Mouse (Mus musculus) right cerebral cortex, postnatal 14 days (tissue): ENCODE results near the gene Zfp541.
A peak's percentile ranks its signal among the peaks of the same experiment; 100 is the strongest.

Experiments used
- DNase-seq: peaks from one replicate; pipeline ENCODE4 v3.0.0; 2022

Zfp541 gene

GRCm38 (mm10) chr7:16129846-16130691 lies 68.5 kb downstream of the Zfp541 start:
- peak; percentile 74 for DNase-seq

GRCm38 (mm10) chr7:16130956-16131634 lies 69.5 kb downstream of the Zfp541 start:
- DNase-seq: no peak

- DNase-seq: peak; percentile 40
These were observed 70.6 kb downstream of the Zfp541 start for GRCm38 (mm10) chr7:16132161-16132581.

- DNase-seq: no peak
These were observed 71.3 kb downstream of the Zfp541 start for GRCm38 (mm10) chr7:16132926-16133325.

GRCm38 (mm10) chr7:16133691-16134090 lies 72.1 kb downstream of the Zfp541 start:
- DNase-seq: no peak

GRCm38 (mm10) chr7:16134951-16135392 lies 73.4 kb downstream of the Zfp541 start:
- no peak for DNase-seq
